Mouse (Mus musculus) olfactory bulb, adult 2 months (tissue): ENCODE results near the gene Gsap.

Source experiments
- CTCF ChIP-seq: fragments of 200-500 bp; IDR thresholded peaks from 2 replicates; pipeline ENCODE4 v1.5.1; 2012; ENCODE audit warnings: low read depth, mild to moderate bottlenecking, low read length, moderate library complexity; ENCODE audit not compliant: insufficient read depth
- POLR2A ChIP-seq: fragments of 200-500 bp; IDR thresholded peaks from 2 replicates; pipeline ENCODE4 v1.6.1; 2012; ENCODE audit warnings: mild to moderate bottlenecking, low read depth, low read length, moderate library complexity; ENCODE audit not compliant: insufficient read depth

DNA sequence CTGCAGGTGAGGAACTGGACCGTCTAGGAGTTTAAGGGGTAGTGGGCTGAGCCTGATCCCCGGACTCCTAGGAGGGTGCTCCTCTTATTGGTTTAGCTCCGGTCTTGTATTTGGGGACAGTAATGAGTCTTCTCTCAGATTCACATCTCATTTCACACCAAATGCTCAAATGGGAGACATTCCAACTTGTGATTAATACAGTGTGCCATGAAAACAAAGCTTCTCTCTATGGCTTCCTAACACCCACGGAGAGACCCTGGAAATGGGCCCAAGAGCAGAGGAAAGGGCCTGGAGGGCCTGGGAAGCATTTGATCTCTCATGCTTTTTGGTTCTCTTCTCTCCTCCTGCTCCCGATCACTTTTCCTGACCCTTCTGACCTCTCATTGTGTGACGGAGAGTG lies 14.7 kb upstream of the Gsap start:
- TF ChIP-seq POLR2A (no peak), CTCF (no peak)
